Mouse (Mus musculus) retina, adult 2 months (tissue): ENCODE measurements around the gene Tpst1.

Experiments used
- DNase-seq: peaks from one replicate; pipeline ENCODE4 v3.0.0-alpha.2; 2012; ENCODE audit warnings: low read depth, low spot score

Gene Tpst1

GRCm38 (mm10) chr5:130143977-130144333 lies 70.8 kb downstream of the Tpst1 start:
- DNase-seq, result no peak

GRCm38 (mm10) chr5:130144334-130145312 lies 71.5 kb downstream of the Tpst1 start, which contains the start of gene Kctd7:
Gene Kctd7, plus strand, starts transcription at chr5:130144861.
- peak; percentile 96 for DNase-seq

- no peak for DNase-seq
Measured at GRCm38 (mm10) chr5:130145961-130146360, 72.8 kb downstream of the Tpst1 start.

GRCm38 (mm10) chr5:130149726-130150310 lies 76.7 kb downstream of the Tpst1 start:
- DNase-seq, result no peak

- DNase-seq, result no peak
Measured at GRCm38 (mm10) chr5:130154286-130154685, 81.2 kb downstream of the Tpst1 start.

GRCm38 (mm10) chr5:130158545-130158944 lies 85.4 kb downstream of the Tpst1 start:
- no peak for DNase-seq

- no peak for DNase-seq
Measured at GRCm38 (mm10) chr5:130159761-130160201, 86.7 kb downstream of the Tpst1 start.

GRCm38 (mm10) chr5:130163670-130164069 lies 90.5 kb downstream of the Tpst1 start:
- no peak for DNase-seq

GRCm38 (mm10) chr5:130165213-130165612 lies 92.1 kb downstream of the Tpst1 start:
- no peak for DNase-seq

- no peak for DNase-seq
Measured at GRCm38 (mm10) chr5:130169109-130169508, 96.0 kb downstream of the Tpst1 start.

GRCm38 (mm10) chr5:130170666-130171422 lies 97.7 kb downstream of the Tpst1 start:
- DNase-seq, result no peak

- DNase-seq, result peak; percentile 80
Measured at GRCm38 (mm10) chr5:130171423-130171954, 98.4 kb downstream of the Tpst1 start, which contains the start of gene Rabgef1. Gene Rabgef1, plus strand, starts transcription at chr5:130171798.

- DNase-seq, result no peak
Measured at GRCm38 (mm10) chr5:130171956-130172601, 99.0 kb downstream of the Tpst1 start.

- DNase-seq, result no peak
Measured at GRCm38 (mm10) chr5:130173012-130173411, 99.9 kb downstream of the Tpst1 start.

- no peak for DNase-seq
Measured at GRCm38 (mm10) chr5:130177871-130178270, 104.7 kb downstream of the Tpst1 start.

GRCm38 (mm10) chr5:130180362-130180761 lies 107.2 kb downstream of the Tpst1 start:
- no peak for DNase-seq

GRCm38 (mm10) chr5:130181740-130182540 lies 108.8 kb downstream of the Tpst1 start:
- DNase-seq, result no peak

- no peak for DNase-seq
Measured at GRCm38 (mm10) chr5:130182541-130182821, 109.4 kb downstream of the Tpst1 start.

GRCm38 (mm10) chr5:130184193-130184856 lies 111.2 kb downstream of the Tpst1 start:
- DNase-seq, result no peak

- DNase-seq, result no peak
Measured at GRCm38 (mm10) chr5:130185312-130185711, 112.2 kb downstream of the Tpst1 start.
